Mouse (Mus musculus) olfactory bulb, adult 2 months (tissue): ENCODE measurements around the gene Eloa.

ENCODE experiments used
- CTCF ChIP-seq: fragments of 200-500 bp; IDR thresholded peaks from 2 replicates; pipeline ENCODE4 v1.5.1; 2012; ENCODE audit warnings: low read depth, mild to moderate bottlenecking, low read length, moderate library complexity; ENCODE audit not compliant: insufficient read depth
- POLR2A ChIP-seq: fragments of 200-500 bp; IDR thresholded peaks from 2 replicates; pipeline ENCODE4 v1.6.1; 2012; ENCODE audit warnings: mild to moderate bottlenecking, low read depth, low read length, moderate library complexity; ENCODE audit not compliant: insufficient read depth

GRCm38 (mm10) chr4:135981524-135982063 is 40.0 kb downstream of the Eloa start:
- TF ChIP-seq CTCF, result no peak
- TF ChIP-seq POLR2A, result no peak
